Mouse (Mus musculus) liver, adult 2 months (tissue): ENCODE measurements at regions not wholly inside any gene's neighbourhood (a gene's known extent, or its start where the extent isn't known, plus 50 kb on each side); places are given as distances from the start of the nearest gene placed in this dataset.

Experiments used
- DNase-seq: peaks from one replicate; pipeline ENCODE4 v3.0.0-alpha.2; 2011; ENCODE audit warnings: low read depth, low spot score; ENCODE audit errors: extremely low read depth
- H3K27ac ChIP-seq: fragments of 200-500 bp; replicated peaks from 2 replicates; pipeline ENCODE4 v1.5.1; 2012; ENCODE audit warnings: low read depth, mild to moderate bottlenecking, control low read depth, inconsistent platforms, low read length; ENCODE audit not compliant: insufficient read depth
- H3K27me3 ChIP-seq: fragments of 200-500 bp; 2 replicates; pipeline ENCODE4 v1.6.1; 2012; ENCODE audit warnings: mild to moderate bottlenecking, moderate library complexity, low read length, inconsistent platforms; ENCODE audit not compliant: control insufficient read depth, insufficient read depth
- H3K36me3 ChIP-seq: fragments of 200-500 bp; 2 replicates; pipeline ENCODE4 v1.6.1; 2012; ENCODE audit warnings: low read length, inconsistent platforms; ENCODE audit not compliant: control insufficient read depth, insufficient read depth
- H3K4me1 ChIP-seq: fragments of 200-500 bp; 2 replicates; pipeline ENCODE4 v1.6.1; 2011; ENCODE audit warnings: low read length; ENCODE audit not compliant: control insufficient read depth, insufficient read depth
- H3K4me3 ChIP-seq: fragments of 200-500 bp; 2 replicates; pipeline ENCODE4 v1.5.1; 2011; ENCODE audit warnings: low read depth, mild to moderate bottlenecking, control low read depth, low read length, moderate library complexity; ENCODE audit not compliant: insufficient read depth
- H3K79me2 ChIP-seq: fragments of 200-500 bp; 2 replicates; pipeline ENCODE4 v1.6.1; 2012; ENCODE audit warnings: inconsistent platforms, mild to moderate bottlenecking, low read length, moderate library complexity; ENCODE audit not compliant: control insufficient read depth, insufficient read depth
- H3K9ac ChIP-seq: fragments of 200-500 bp; 2 replicates; pipeline ENCODE4 v1.6.1; 2012; ENCODE audit warnings: low read depth, mild to moderate bottlenecking, control low read depth, inconsistent platforms, low read length
- CTCF ChIP-seq: fragments of 200-500 bp; IDR thresholded peaks from 2 replicates; pipeline ENCODE4 v1.5.1; 2011; ENCODE audit warnings: low read depth, low read length, control low read depth
- POLR2A ChIP-seq: fragments of 200-500 bp; IDR thresholded peaks from 2 replicates; pipeline ENCODE4 v1.6.1; 2011; ENCODE audit warnings: low read length, control low read depth; ENCODE audit not compliant: insufficient read depth; ENCODE audit errors: extremely low read depth
- WGBS: fragments of 180-500 bp; shearing (Covaris S2); methylation state at CpG from one replicate; pipeline ENCODE4 v1.1.7; 2018; 5-methylcytosine and 5-hydroxymethylcytosine counted together

DNA sequence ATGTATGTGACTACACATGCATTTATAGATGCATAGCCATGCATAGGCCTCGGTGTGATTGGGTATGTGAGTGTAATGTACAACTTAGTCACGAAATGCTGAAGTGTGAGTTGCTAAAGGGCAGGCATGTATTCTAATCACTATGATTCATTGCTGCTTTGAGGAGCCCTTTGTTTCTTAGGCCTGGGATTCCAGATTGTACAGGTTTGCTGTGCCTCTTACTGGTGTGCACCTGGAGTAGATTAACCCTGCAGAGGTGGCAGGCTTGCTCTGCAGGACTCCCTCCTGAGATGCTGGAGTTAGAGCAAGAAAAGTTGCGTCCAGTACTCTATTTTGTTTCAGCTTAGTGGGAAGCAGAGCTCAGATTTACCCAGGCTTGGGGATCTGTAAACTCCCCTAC, 141.1 kb downstream of the Cmpk2 start:
- H3K79me2 ChIP-seq = no peaks in the 10 kb centered on the region
- no peak overlapping the region for H3K9ac ChIP-seq
- WGBS = 84% methylated on average over 3 of the region's 3 CpGs
- no peak overlapping the region for H3K4me3 ChIP-seq
- no peaks in the 10 kb centered on the region for H3K4me1 ChIP-seq
- H3K27me3 ChIP-seq = no peaks in the 10 kb centered on the region
- TF ChIP-seq POLR2A (no peak), CTCF (no peak)
- no peak for DNase-seq
- H3K27ac ChIP-seq = no peak overlapping the region
- H3K36me3 ChIP-seq = no peaks in the 10 kb centered on the region

GRCm38 (mm10) chr12:26598501-26598900, 129.5 kb downstream of the Cmpk2 start:
- Histone ChIP-seq H3K27me3 (no peaks in the 10 kb centered on the region), H3K79me2 (no peaks in the 10 kb centered on the region), H3K4me1 (no peaks in the 10 kb centered on the region), H3K27ac (no peak overlapping the region), H3K36me3 (no peaks in the 10 kb centered on the region), H3K4me3 (no peak overlapping the region), H3K9ac (no peak overlapping the region)
- DNase-seq = no peak
- no peak for TF ChIP-seq CTCF
- TF ChIP-seq POLR2A = no peak

- H3K9ac ChIP-seq = no peak overlapping the region
- no peak overlapping the region for H3K4me3 ChIP-seq
- TF ChIP-seq CTCF (no peak), POLR2A (no peak)
- no peaks in the 10 kb centered on the region for H3K36me3 ChIP-seq
- no peak overlapping the region for H3K27ac ChIP-seq
- no peak for DNase-seq
- no peaks in the 10 kb centered on the region for H3K27me3 ChIP-seq
- H3K79me2 ChIP-seq = no peaks in the 10 kb centered on the region
- no peaks in the 10 kb centered on the region for H3K4me1 ChIP-seq
Measured at GRCm38 (mm10) chr12:26592125-26592524, 123.1 kb downstream of the Cmpk2 start.

DNA sequence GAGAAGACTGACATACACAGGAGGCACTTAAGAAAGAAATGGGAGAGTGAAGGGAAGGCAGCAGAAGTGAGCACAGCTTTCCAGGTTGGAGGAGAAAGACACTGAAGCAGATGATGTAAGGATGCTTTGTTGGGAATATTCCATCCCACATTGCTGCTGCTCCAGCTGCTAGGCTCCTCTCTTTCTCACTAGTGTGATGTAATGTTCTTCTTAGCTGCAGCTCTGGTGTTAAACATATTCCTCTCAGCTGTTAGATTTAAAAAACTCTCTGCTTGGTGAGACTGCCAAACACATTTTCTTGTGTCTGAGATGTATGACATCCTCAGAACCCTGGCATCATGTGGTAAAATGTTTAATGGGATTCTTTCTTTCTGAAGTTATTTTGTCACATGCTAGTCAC, 120.1 kb downstream of the Cmpk2 start:
- Histone ChIP-seq H3K27me3 (no peaks in the 10 kb centered on the region), H3K36me3 (no peaks in the 10 kb centered on the region), H3K27ac (no peak overlapping the region), H3K9ac (no peak overlapping the region), H3K4me1 (no peaks in the 10 kb centered on the region), H3K4me3 (no peak overlapping the region), H3K79me2 (no peaks in the 10 kb centered on the region)
- no peak for DNase-seq
- TF ChIP-seq CTCF = no peak
- no peak for TF ChIP-seq POLR2A

GRCm38 (mm10) chr12:26577438-26577837, 108.4 kb downstream of the Cmpk2 start:
- no peaks in the 10 kb centered on the region for H3K27me3 ChIP-seq
- TF ChIP-seq POLR2A = no peak
- no peaks in the 10 kb centered on the region for H3K79me2 ChIP-seq
- no peak overlapping the region for H3K9ac ChIP-seq
- H3K4me1 ChIP-seq = no peaks in the 10 kb centered on the region
- no peak overlapping the region for H3K27ac ChIP-seq
- H3K4me3 ChIP-seq = no peak overlapping the region
- no peak for DNase-seq
- no peaks in the 10 kb centered on the region for H3K36me3 ChIP-seq
- WGBS = 94% methylated on average over 6 of the region's 6 CpGs

GRCm38 (mm10) chr12:26571602-26572001, 102.6 kb downstream of the Cmpk2 start:
- no peaks in the 10 kb centered on the region for H3K27me3 ChIP-seq
- no peaks in the 10 kb centered on the region for H3K79me2 ChIP-seq
- 90% methylated on average over 7 of the region's 7 CpGs for WGBS
- H3K4me3 ChIP-seq = no peak overlapping the region
- DNase-seq = no peak
- H3K9ac ChIP-seq = no peak overlapping the region
- no peaks in the 10 kb centered on the region for H3K36me3 ChIP-seq
- no peak overlapping the region for H3K27ac ChIP-seq
- H3K4me1 ChIP-seq = no peaks in the 10 kb centered on the region
- TF ChIP-seq CTCF (no peak), POLR2A (no peak)
